Mouse (Mus musculus) erythroblast, embryonic 14.5 days (primary cell): ENCODE results near the gene Lpar5.

ENCODE experiments used
- GATA1 ChIP-seq: IDR thresholded peaks from 2 replicates; pipeline ENCODE4 v1.6.1; 2012; ENCODE audit warnings: low read length, inconsistent platforms, mixed read lengths
- TAL1 ChIP-seq: IDR thresholded peaks from 3 replicates; pipeline ENCODE4 v1.6.1; 2012; ENCODE audit warnings: low read length, inconsistent platforms, mixed read lengths

DNA sequence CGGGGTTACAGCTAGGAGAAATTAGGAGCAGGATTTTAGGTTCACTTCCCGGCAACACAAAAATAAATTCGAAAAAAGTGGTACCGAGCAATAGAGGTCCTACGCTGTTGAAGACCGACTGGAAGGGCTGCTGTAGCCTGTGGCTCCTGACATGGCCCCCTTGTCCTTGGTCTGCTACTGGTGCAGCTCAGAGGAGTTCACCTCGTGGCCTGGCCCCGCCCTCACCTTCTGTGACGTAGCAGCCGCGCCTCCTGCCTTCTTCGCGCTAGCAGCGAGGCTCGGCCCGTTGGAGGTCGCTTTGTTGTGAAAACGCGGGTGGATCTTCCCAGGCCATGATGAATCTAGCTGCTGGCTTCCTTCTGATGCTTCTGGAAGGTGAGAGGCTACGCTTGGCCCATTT lies 18.0 kb upstream of the Lpar5 start, which contains the start of gene Acrbp:
- TF ChIP-seq TAL1 = no peak
- TF ChIP-seq GATA1 = no peak
